Mouse (Mus musculus): ENCODE data around the gene Zfyve28. TPM values are rescaled to one million over a fixed set of nuclear protein-coding genes. Genes with fewer than 3 reads are reported as not detected.
A peak's percentile ranks its signal among the peaks of the same experiment; 100 is the strongest.

Gene Zfyve28
- total RNA-seq, 2 experiments from 2014 or later = 0.04 to 0.25 TPM

DNA sequence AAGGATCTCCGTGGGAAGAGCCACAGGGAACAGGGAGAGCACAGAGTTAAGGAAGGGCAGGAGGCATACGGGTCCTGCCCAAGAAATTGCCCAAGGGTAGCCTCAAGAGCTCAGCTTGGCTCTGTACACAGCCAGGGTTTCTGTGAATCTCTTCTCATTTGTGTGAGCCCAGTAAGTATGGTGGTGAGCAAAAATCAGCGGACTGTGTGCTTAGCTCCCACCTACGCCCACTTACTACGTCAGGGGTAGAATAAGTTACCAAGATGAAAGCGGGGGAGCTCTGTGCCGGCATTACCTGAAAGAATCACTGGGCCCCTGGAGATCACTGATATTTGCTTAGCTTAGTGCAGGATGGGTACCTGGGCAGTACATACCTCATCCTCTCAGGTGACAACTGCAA is 72.2 kb downstream of the Zfyve28 start:
- ATAC-seq (replicated peaks; ENCODE audit: poor library complexity) = no peak

DNA sequence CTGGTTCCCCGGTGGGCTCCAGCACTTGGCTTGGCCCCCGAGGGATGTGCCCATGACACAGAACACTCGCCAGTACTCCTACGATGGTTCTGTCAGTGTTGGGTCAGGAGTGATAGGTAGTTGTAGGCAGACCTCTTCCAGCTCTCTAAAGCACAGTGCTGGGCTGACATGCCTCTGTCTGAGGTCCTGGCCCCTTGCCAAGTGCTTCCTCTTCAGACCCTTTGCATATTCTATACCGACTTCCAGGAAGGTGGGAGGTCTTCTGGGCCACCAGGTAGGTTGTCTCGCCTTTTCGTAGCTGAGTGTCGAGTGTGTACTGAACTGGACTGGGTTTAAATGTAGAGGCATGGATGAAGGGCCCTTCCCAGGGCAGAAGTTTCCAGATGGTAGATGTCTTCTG is 74.6 kb downstream of the Zfyve28 start:
- ATAC-seq (replicated peaks; ENCODE audit: poor library complexity) = no peak

DNA sequence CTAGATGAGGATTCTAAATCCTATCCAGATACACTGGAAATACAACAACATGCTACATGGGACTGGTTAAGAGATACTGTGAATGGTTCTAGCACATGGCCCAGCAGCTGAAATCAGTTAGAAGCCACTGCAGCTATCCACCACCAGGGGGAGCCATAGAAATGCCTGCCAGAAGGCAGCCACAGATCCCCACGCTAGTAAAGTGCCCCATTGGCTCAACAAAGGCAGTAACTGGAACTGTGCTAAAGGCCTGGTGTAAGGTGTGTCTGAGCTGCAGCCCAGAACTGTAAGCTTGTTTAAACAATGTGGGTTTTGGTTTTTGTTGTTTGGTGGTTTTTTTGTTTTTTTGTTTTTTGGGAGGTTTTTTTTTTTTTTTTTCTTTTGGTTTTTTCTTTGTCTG is 78.0 kb downstream of the Zfyve28 start:
- ATAC-seq (replicated peaks; ENCODE audit: poor library complexity) = peak; percentile 98

DNA sequence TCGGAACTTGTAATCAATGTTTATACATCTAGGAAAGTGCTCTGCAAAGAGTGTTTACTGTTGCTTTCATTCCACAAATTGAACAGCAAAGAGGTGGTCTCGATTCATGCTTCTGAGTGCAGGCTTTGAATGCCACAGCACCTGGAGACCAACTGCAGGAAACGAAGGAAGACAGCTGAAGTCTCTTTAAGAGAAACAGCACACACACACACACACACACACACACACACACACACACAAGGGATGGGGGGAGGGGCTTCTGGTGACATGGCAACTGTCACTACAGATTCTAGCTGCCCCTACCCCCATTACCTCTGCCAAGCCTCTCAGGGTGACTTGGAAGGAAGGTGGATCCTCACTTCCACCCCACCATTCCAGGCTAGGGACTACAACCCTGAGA is 80.7 kb downstream of the Zfyve28 start:
- ATAC-seq (replicated peaks; ENCODE audit: poor library complexity) = no peak

DNA sequence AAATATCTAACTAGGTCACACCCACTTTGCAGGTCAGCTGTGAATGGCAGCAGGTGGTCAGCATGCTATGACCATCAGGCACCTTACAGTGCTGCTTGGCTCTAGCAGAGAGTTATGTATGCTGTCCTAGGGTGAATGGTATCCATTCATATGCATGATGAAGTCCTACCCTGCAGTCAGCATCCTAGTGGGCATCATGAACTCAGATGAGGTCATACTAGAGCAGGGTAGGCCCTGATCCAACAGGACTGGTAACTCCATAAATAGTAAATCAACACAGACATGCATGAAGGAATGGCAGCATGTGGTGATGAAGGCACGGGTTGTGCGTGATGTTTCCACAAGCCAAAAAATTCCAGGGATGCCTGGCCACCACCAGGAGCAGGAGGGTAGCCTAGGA is 82.5 kb downstream of the Zfyve28 start:
- ATAC-seq (replicated peaks; ENCODE audit: poor library complexity) = no peak

DNA sequence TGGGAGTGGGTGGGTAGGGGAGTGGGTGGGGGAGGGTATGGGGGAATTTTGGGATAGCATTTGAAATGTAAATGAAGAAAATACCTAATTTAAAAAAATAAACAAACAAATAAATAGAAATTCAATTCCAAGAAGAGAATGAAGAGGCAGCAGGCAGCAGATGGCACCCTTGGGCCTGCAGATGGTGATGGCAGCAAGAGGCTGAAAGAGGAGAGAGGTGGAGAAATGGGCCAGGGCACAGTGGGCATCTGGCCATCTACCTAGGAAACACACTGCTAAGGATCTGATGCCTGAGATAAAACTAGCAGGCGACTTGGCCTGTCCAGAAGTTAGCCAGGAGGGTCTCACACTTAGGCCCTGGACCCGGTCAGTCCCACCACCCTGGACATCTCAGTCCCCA is 83.3 kb downstream of the Zfyve28 start:
- no peak for ATAC-seq (replicated peaks; ENCODE audit: poor library complexity)

DNA sequence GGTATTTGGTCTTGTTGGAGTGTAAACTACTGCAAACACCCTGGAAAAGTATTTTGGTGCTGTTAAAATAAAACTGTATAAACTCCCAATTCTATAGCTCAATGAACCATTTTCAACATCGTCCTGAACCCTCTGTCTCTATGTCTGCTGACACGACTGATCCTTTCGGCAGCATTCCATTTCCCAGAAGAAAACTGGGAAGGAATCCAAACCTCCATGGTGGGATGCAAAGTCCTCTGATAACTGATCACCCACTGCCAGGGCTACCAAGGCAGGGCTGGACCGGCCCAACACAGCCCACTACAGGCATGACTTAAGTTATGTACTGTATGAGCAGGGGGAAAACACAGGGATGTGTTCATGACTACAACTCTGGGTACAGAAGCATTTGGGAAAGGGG is 86.2 kb downstream of the Zfyve28 start:
- no peak for ATAC-seq (replicated peaks; ENCODE audit: poor library complexity)

DNA sequence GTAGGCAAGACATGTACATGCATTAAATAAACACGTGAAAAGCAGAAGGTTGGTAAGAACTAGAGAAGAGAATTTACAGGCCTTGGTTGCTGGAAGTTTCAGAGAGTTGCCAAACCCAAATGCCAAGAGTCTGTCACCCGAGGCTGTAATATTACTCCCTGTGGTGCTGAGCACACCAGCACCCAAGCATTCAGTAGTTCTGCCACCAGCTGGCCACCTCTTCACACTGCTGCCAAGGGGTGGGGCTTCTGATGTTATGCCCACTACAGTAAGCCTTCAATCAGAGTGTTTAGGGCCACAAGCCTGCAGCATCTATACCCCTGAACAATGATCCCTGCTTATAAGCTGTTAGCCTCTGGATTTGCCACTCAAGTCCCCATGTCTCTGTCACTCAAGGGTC is 86.9 kb downstream of the Zfyve28 start:
- peak; percentile 77 for ATAC-seq (replicated peaks; ENCODE audit: poor library complexity)

DNA sequence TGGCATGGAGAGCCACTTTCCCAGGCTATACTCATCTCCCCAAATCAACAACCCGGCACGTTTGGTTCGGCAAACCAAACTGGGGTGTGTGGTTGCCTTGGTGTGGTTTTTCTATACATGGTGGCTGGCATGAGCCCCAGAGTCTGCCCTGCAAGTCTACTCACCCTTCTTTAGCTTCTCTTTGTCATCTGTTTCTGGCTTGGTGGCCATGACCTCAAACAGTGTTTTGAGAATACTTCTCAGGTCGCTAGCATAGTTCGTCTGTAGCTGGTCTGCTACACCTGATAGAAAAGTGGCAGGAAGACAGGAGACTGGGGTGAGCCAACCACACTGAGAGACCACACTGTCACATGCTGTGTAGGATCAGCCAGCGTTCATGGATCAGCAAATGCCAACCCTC is 89.6 kb downstream of the Zfyve28 start:
- ATAC-seq (replicated peaks; ENCODE audit: poor library complexity) = no peak

DNA sequence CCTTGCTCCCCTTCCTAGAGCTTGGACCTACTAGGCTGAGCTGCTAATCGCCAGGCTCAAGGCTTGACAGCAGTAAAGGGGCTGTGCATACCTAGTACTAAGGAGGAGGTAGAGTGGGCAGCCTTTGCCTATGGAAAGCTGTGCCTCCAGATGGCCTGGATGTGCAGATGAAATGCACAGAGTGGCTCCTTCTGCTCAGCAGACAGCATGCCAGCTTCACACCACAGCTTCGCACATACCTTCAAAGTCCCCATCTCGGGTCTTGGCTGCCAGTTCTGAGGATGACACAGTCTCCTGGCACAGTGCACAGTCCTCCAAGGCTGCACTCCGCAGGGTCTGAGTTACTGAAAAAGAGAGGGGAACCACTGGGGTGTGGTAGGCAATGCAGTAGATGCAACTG is 91.0 kb downstream of the Zfyve28 start:
- no peak for ATAC-seq (replicated peaks; ENCODE audit: poor library complexity)

DNA sequence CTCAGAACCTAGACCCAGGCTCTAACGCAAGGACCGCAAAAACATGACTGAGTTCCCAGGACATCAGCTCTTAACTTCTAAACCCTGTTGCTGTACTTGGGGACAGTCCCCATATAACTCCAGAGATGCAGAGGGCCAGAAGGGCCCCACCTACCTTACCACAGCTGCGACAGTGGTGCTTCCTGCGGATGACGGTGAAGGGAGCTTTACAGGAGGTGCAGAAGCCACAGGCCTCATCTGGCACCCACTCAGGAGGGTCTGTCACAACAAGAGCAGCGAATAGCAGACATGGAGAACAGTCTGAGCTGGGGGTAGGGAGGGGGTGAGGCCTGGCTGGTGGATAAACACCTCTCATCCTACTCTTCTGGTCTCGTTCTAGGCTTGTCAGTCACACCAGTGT is 91.8 kb downstream of the Zfyve28 start:
- ATAC-seq (replicated peaks; ENCODE audit: poor library complexity) = peak; percentile 40

DNA sequence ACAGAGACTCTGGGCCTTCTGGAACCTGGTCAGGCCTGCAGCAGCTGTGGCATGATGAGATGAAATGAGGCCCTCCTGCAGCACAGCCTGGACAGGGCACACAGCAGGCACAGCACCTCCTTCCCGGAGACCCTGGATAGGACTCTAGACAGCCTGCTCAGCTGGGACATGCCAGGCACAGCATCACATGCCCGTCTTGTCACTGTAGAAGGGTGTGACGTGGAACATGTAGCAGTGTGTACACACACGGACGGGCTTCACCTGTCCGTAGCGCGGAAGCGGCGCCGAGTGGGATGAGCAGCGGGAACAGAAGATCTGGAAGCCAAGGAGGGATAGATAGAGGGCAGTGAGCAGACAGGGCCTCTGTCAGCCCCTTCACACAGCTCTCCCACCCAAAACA is 92.5 kb downstream of the Zfyve28 start:
- no peak for ATAC-seq (replicated peaks; ENCODE audit: poor library complexity)

DNA sequence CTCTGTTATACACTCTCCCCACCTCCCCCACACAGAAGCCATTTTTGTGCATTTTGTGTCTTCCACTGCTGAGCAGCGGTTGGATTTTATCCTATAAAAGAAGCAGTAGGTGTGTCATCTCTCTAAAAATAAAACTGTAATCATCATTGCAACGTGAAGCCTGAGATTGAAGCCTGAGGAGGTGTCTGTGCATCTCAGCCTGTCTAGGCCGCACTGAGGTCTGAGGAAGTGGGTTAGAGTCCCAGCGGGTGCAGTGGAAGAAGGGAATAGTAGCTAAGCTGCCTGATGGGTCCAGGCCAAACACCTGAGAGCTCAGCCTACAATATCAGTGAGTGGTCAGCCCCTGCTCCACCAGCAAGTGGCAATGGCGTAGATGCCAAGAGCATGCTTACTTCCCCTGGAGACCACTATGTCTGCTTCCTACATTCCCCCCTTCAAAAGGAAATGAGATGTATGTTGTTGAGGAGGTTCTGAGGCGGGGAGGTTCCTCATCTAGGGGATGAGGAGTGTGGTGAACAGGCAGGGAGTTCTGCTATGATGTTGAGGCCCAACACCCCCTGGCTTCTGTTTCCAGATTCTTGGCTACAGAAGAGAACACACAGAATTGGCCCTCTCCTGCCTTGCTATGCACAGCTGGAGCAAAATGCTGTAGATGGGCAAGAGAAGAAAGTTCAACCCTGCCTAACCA is 93.1 kb downstream of the Zfyve28 start:
- peak; percentile 35 for ATAC-seq (replicated peaks; ENCODE audit: poor library complexity)

DNA sequence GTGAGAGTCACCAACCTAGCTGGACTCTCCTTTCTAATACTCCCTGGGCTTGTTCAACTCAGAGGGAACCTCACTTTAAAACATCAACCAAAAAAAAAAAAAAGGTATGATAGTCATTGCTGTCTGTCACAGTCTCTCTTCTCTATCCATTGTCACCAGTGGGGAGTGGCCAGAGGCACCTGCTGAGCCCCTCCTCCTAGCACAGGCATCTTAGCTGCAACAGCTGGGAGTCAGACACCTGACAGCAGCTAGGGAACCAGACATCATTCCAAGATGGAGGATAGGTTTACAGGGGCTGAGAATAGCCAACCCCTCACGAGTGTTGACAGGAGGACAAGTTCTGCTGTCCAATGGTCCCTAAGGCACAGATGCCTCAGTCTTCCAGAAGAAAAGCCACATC is 93.8 kb downstream of the Zfyve28 start:
- no peak for ATAC-seq (replicated peaks; ENCODE audit: poor library complexity)

DNA sequence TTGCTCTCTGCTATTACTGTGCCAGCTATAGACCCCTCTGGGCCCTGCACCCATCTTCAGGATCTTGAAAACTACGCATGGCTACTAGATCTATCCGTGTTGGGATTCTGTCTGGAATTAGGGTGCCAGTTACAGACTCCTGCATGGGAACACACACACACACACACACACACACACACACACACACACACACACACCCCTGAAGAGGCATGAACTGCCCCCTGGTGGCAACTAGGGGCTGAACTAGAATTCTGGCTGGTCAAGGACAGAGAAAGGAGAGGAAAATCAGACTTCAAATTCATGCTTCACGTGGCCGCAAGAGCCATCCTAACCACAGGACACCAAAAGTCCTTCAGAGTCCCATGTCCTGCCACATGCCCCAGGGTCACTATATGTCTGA is 96.4 kb downstream of the Zfyve28 start:
- ATAC-seq (replicated peaks; ENCODE audit: poor library complexity) = no peak

DNA sequence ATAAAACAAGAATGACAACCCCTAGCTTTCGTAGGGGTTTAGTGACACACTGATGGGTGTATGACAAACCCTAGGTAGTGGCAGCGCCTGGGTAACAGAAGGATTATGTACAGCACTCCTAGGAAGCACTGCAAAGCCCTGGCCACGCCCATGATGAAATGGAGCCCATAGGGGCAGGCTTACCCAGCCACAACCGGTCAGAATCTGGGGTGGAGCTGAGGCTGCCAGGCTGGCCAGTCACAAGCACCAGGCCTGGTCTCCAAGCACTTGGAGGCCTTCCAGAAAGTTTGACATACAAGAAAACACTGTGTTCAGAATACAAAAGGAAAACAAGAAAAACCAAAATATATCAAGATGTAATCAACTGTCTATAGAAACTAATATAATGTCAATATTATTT is 97.2 kb downstream of the Zfyve28 start:
- no peak for ATAC-seq (replicated peaks; ENCODE audit: poor library complexity)

DNA sequence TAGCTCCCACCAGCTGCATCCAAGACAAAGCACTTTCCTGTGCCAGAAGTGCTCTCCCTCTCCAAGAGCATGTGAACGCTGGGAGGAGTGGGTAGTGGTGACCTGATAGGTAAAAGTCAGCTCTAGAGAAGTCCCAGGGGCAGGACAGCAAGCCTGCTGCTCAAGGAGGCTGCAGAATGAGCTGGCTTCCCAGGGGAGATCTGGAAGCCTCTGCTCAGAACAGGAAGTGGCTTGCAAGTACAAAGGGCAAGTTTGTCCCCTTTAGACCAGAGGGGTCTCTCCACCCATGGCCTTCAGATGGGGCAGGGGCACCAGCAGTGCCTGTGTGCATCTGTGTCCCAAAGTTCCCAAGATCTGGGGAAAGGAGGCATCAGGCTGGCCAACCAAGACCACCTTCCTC is 98.7 kb downstream of the Zfyve28 start:
- ATAC-seq (replicated peaks; ENCODE audit: poor library complexity) = no peak

DNA sequence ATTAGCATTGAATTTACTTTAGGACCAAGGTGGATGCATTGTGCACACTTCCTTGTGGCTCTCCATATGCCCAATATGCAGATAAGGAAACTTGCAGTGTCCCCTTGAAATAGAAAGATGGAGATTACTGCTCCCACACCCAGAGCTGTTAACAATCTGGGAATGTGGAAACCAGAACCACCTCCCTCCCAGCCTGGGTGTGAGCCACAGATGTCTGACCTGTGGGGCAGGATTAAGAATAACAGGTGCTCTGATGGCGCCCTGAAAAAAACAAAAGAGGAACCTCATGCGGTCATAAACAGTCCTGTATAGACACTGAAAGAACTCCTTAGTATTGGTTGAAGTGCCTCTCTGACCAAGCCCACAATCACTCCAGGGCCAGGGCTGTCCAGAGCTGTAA is 99.4 kb downstream of the Zfyve28 start:
- no peak for ATAC-seq (replicated peaks; ENCODE audit: poor library complexity)

DNA sequence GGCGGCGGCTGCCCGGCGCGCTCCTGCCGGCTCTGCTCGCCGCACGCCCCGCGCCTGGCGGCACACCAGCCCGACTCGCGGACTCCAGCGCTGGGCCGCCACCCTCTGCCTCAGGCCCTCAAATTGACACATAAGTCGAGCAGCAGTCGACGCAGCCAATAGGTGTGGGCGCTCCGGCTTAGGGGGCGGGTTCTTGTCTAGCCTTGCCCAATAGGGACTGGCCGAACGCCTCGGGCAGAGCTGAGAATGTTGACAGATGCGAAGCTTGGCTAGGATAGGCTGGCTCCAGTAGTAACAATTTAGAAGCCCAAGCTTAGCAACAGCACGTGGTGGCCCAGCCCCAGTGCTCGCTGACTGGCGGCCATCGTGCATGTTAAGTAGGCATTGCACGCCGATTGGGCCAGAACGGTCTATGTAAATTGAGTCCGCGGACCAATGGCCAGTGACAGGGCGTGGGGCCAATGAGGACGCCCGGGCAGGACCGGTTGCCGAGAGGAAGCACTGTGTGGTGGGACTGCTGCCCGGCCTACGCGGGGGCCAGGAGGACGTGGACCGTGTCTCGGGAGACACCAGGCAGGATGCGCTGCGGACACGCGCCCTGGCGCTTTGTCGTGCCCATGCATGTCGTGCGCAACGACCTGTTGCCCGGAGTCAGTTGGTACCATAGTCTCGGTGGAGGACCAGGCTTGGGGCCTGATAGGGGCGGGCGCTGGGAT is 100.5 kb downstream of the Zfyve28 start, which contains the start of gene Mxd4:
Mxd4 (minus strand) TSS at position 120 of the 716 bp plus-strand sequence.
- ATAC-seq (replicated peaks; ENCODE audit: poor library complexity) = peak; percentile 91

DNA sequence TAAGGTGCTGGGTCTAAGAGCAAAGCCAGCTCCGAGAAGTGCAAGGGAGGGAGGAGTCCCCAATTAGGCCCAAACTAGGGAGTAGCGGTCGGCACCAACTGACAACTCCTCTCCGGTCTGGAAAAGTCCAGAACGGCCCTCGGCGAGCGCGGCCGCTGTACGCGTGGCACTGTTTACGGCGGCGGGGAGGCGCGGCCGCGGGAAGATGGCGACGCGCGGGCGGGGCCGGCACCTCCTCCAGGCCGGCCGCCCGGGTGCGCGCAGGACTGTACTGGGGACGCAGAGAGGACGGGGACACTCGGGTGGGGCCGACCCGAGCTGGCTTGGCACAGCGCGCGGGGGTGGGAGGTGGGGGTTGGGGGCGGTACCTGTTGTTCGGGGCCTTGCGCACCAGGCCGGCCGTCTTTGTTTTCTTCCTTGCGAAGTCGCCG is 101.3 kb downstream of the Zfyve28 start:
- 0 out of 2 replicates have a peak, but pooled peaks have one; percentile 6 for ATAC-seq (replicated peaks; ENCODE audit: poor library complexity)

DNA sequence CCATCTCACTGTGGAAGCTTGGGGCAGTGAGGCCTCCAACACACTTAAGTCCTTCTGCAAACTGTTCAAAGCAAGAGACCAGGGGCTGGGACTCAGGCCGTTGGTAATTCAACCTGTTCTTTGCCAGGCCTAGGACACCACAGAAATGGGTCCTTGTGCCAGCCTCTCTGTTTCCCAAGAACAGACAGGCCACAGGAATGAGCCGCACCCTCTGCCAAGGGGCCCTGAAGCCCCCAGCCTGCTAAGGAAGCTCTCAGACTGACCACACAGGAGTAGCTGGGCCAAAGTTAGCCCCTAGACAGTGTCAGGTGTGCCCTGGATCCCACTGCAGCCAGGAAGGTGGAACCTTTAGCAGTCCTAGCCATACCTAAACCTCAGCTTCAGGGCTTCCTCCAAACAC is 101.9 kb downstream of the Zfyve28 start:
- ATAC-seq (replicated peaks; ENCODE audit: poor library complexity) = no peak

DNA sequence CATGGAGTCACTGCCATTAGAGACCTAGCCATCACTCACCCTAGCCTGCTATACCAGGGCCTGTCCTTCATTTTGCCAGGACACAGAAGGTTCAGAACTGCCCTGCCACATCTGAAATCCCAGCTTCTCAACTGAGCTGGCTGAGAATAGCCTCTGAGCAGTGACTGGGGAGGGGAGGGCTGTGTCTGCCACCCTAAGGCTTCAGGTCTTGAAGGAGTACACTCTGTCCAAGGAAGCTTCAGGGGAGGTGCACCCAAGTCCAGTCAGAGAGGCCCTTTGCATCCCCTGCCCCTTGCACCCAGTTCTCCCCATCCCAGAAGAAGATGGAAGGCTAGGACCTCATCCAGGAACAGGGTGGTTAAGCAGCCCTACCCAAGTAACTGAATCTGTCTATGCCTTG is 102.5 kb downstream of the Zfyve28 start:
- no peak for ATAC-seq (replicated peaks; ENCODE audit: poor library complexity)
